In the genomic region with DNA sequence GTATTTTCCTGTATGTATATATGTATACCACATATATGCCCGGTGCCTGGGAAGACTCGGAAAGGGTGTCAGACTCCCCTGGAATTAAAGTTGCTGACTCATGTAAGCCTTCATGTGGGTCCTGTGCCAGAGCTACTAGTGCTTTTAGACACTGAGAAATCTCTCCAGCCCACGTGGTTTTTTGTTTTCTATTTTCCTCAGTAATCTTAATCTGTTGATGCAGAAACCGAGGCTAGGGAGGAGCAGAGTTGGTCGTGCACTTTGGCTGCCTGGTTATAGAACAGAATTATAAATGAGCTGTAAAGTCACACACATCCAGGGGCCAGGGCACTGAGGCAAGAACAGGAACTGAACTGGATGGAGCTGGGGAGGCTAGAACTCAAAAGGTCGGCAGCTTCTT, we compare ENCODE assay signal across 20 mouse cellular contexts.
A peak's percentile ranks its signal among the peaks of the same experiment; 100 is the strongest.
DNase-seq lines count a peak whose midpoint lies in the region; ATAC-seq and TF ChIP-seq lines count a peak whose summit lies in the region.
"Had no signal": no experiment of that assay in that cellular context is flagged by ENCODE, and none has a peak within 500 bp of the region (broad histone marks: within the 10 kb centered on the region; RNA-seq: fewer than 3 reads in every experiment).

No protein-coding gene starts in this region.

- TF ChIP-seq CTCF in lung, adult 2 months (IDR thresholded peaks at IDR 0.05; ENCODE audit: insufficient read depth, low read length): no peak

- 75% methylated on average over 6 of the region's 6 CpGs for whole genome bisulfite sequencing in heart, embryonic 12.5 days
- 63% methylated on average over 6 of the region's 6 CpGs for WGBS in lung, adult 2 months

- DNase-seq in adrenal gland, adult 2 months: peak; percentile 23
- no peak for DNase-seq in adrenal gland, postnatal 10 days
- peak; percentile 43 for DNase-seq in heart, adult 8-10 months (ENCODE audit: low spot score)
- peak; percentile 32 to 53 for DNase-seq in lung, adult 18-20 months
- no peak for DNase-seq in lung, adult 2 months
- peak; percentile 56 for DNase-seq in kidney, postnatal 14 days
- DNase-seq in cerebellum, postnatal 36 days: no peak
- DNase-seq: adrenal gland, postnatal 25 days; cerebellum, adult 11-12 months; cerebellum, postnatal 25 days; forebrain, postnatal 0 days; liver, embryonic 13.5 days; retina, postnatal 1 day; right cerebral cortex, postnatal 4 days; thymus, adult 2 months had no signal

- H3K9me3 ChIP-seq in heart, embryonic 12.5 days (replicated peaks): no peaks in the 10 kb centered on the region
- H3K9me3 ChIP-seq: embryonic facial prominence, embryonic 15.5 days; liver, embryonic 13.5 days had no signal

- no peak for ATAC-seq in heart, embryonic 12.5 days (ENCODE audit: insufficient number of reproducible peaks, low FRiP score)
- ATAC-seq: forebrain, postnatal 0 days; hindbrain, postnatal 0 days; Patski had no signal

- H3K27ac ChIP-seq in heart, embryonic 12.5 days (ENCODE audit: poor library complexity, severe bottlenecking): no peak overlapping the region
- H3K27ac ChIP-seq: embryonic facial prominence, embryonic 15.5 days; hindbrain, postnatal 0 days; liver, embryonic 13.5 days had no signal

- no peak overlapping the region for H3K4me3 ChIP-seq in heart, embryonic 12.5 days
- H3K4me3 ChIP-seq in lung, adult 2 months (replicated peaks; ENCODE audit: extremely low read depth, low read depth, low read length): no peak overlapping the region
- H3K4me3 ChIP-seq: embryonic facial prominence, embryonic 15.5 days; liver, embryonic 13.5 days had no signal

- H3K4me1 ChIP-seq in heart, embryonic 12.5 days (replicated peaks): no peaks in the 10 kb centered on the region
- H3K4me1 ChIP-seq in lung, adult 2 months (ENCODE audit: control insufficient read depth, insufficient read depth, low read length): no peaks in the 10 kb centered on the region
- H3K4me1 ChIP-seq: embryonic facial prominence, embryonic 15.5 days; liver, embryonic 13.5 days had no signal

- no peak overlapping the region for H3K4me2 ChIP-seq in heart, embryonic 12.5 days
- H3K4me2 ChIP-seq: embryonic facial prominence, embryonic 15.5 days; heart, embryonic 11.5 days; liver, embryonic 13.5 days had no signal

- no peaks in the 10 kb centered on the region for H3K36me3 ChIP-seq in heart, embryonic 12.5 days
- H3K36me3 ChIP-seq: embryonic facial prominence, embryonic 15.5 days; liver, embryonic 13.5 days had no signal

- H3K9ac ChIP-seq in heart, embryonic 12.5 days: no peak overlapping the region
- H3K9ac ChIP-seq: embryonic facial prominence, embryonic 15.5 days; forebrain, postnatal 0 days; liver, embryonic 13.5 days had no signal

- TF ChIP-seq POLR2A in lung, adult 2 months (IDR thresholded peaks at IDR 0.05; ENCODE audit: borderline replicate concordance, extremely low read depth, low read depth, low read length): no peak

- no peaks in the 10 kb centered on the region for H3K27me3 ChIP-seq in heart, embryonic 12.5 days (replicated peaks)
- H3K27me3 ChIP-seq: embryonic facial prominence, embryonic 15.5 days; liver, embryonic 13.5 days; Patski had no signal

Comparison
In these comparisons a context has a peak if more than half of its experiments do, and no peak if none do; other contexts are left out.
1. DNase-seq: peak in adrenal gland, adult 2 months (single experiment), heart, adult 8-10 months (single experiment), lung, adult 18-20 months (2 of 2) and kidney, postnatal 14 days (single experiment); none in adrenal gland, postnatal 10 days (single experiment), lung, adult 2 months (single experiment) and cerebellum, postnatal 36 days (0 of 2).